Mouse (Mus musculus) adrenal gland, postnatal 4 days (tissue): Measurements from ENCODE around the gene Cx3cr1. TPM values are rescaled to one million over a fixed set of nuclear protein-coding genes. Genes with fewer than 3 reads are reported as not detected.
A peak's percentile ranks its signal among the peaks of the same experiment; 100 is the strongest.
"Not testable (repeated sequence)": the region's sequence is repeated elsewhere in the genome, so short reads cannot be mapped to it uniquely, and the experiment has no call there.

Experiments used
- DNase-seq, 2 experiments: peaks; one replicate each; pipeline ENCODE4 v3.0.0; 2021 to 2022; ENCODE audit warnings: low spot score in 2 of 2, mixed read lengths in 2 of 2
- long read RNA-seq, 2 experiments: library from polyadenylated mRNA; stranded (forward); transcript quantifications; one replicate each; pipeline ENCODE4 v2.0.0; 2021
- total RNA-seq, 2 experiments: library from RNA; stranded (reverse); gene quantifications; 2 replicates each; pipeline ENCODE4 v1.2.3; 2021

The Cx3cr1 gene
- total RNA-seq = 1 to 10 TPM; 7.2 TPM
- long read RNA-seq, experiment 1, partial matches to known transcripts = 0 of 3 reads
- long read RNA-seq, experiment 1, other reads (novel, unspliced or antisense) = 3 of 3 reads
- long read RNA-seq, experiment 2, partial matches to known transcripts = 0 of 8 reads
- long read RNA-seq, experiment 2, other reads (novel, unspliced or antisense) = 8 of 8 reads

DNA sequence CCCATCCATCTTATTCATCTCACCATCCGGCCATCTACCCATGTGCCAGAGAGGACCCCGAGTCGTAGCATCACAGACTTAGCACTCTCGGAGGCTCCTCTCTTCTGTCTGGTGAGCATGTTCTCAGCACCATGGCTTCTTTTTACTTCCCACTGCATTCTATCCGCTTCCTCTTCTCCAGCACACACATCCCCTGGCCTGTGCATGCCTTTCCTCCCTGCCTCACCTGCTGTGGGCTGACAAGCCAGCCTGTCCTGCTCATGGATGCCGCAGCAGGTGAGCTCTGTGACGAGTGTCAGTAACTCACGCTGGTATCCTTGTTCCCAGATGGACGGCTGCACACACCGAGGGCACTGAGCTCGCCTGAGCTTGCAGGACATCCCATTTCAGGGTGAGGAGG lies at the start of gene Cx3cr1:
Gene Cx3cr1 (minus strand): TSS at position 101 of the 400 bp plus-strand sequence.
- no peak for DNase-seq

DNA sequence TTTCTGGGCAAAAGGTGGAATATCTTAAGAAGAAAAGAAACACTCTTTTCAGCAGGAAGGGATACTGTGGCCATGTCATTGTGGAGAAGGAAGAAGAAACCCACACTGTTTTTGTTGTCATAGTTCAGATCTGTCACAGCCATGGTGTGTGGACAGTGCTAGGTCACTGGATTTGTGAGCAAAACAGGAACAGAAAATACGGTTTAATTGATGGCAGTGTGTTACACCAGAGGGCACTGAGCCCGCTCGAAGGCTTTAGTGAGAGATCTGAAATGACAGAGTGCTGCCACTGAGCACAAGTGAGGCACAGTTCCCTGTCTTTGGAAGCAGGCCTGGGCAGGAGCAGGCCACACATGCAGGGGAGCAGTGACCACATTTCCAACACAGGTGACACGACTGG lies 48.5 kb upstream of the Cx3cr1 start:
- no peak for DNase-seq

DNA sequence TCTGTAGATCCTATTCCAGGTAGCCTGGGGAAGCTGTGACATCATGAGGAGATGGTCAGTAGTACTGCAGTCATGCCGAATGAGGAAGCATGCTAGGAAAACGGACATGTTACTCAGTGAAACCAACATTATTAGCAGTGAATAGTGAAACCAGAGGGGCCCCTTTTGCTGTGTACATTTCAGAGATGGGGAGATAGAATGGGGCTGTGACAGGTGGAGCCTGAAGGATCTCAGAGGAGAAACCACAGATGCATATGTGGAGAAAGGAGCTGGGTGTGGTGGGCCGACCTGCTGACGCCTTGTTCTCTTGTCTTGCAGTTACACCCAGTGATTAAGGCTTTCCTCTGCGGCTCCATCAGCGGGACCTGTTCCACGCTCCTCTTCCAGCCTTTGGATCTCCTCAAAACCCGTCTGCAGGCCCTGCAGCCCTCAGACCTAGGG lies 46.5 kb upstream of the Cx3cr1 start:
- DNase-seq = no peak

DNA sequence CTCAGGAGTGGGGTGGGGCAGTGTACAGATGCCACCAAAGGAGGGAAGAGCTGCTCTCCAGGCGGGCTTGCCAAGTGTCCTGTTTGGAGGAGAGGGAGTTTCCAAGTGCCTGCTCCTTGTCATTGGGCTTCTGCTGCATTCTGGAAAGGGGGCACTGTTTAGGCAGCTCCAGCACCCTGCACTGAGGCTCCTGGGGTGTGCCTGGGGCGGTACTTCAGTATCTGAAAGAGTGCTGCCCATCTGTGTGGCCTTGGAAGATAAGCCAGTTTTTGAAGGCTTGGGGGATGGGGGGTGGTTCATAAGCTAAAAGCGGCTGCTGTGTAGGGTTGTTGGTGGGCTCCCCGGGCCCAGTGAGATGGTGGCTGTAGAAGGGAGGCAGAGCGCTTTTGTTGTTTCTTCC lies 45.9 kb upstream of the Cx3cr1 start:
- DNase-seq = no peak

DNA sequence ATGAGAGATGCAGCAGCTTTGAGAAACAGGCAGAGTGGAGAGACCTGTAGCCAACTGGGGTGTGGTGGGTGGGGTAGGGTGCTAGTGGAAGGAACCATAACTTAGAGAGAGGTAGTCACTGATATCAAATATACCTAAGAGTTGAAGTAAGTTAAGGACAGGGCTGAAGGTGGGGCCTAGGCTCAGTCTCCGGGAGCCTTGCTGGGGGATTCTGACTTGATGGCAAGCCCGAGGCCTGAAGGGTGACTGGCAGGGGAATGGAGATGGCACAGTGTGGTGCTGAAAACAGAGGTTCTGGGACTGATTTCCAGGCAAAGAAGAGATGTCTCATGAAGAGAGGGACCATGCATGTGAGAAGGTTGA lies 45.1 kb upstream of the Cx3cr1 start:
- DNase-seq = no peak

DNA sequence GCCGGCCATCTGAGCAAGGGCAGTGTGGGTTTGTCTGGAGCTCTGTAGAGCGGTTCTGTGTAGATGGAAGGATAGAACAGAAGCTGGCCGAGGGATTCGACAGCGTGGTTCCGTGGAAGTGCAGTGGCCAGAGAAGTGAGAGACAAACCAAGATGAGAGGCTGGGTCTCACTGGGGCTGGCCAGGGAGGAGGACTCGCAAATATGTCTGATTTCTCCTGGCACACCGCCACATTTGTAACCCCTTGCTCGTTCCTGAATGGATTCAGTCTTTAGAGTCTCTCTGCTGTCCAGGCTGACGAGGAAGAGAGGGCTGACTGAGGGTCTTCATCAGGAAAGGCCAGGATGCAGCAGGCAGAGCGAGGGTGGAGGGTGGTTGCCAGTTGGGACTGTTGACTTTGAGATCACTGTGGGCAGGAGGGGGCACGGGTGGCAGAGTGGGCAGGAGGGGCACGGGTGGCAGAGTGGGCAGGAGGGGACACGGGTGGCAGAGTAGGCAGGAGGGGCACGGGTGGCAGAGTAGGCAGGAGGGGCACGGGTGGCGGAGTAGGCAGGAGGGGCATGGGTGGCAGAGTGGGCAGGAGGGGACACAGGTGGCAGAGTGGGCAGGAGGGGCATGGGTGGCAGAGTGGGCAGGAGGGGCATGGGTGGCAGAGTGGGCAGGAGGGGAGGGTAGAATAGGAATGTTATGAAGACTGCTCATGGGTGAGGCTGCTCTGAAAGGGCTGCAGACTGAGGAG lies 44.5 kb upstream of the Cx3cr1 start:
- DNase-seq = no peak

DNA sequence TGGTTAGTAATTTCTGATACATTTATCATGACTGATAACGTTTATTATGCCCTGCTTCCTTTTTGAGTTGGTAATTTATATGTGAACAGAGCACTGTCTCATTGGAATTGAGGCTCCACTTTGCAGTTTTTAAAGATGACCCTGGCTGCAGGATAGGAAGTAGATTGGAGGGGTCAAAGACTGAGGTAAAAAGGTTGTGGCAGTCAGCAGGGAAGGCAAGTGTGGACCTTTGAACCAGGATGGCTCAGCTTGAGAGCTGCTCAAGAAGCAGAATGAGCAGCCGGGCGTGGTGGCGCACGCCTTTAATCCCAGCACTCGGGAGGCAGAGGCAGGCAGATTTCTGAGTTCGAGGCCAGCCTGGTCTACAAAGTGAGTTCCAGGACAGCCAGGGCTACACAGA lies 43.8 kb upstream of the Cx3cr1 start:
- DNase-seq = no peak

DNA sequence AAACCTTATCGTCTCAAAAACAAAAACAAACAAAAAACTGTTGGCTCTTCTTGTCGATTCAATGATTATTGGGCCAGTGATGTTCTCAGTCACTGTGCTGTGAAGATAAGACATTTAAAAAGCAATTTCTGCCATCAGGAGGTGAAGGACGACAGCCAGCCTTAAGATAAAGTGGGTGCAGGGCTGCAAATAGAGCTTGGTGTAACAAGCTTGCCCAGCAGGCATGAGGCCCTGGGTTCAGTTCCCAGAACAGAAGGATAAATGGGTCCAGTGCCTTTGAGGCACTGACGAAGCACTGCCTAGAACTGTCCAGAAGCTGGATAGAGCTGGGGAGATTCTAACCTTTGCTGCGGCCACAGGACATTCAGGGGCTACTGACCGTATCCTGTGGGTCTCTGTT lies 42.8 kb upstream of the Cx3cr1 start:
- no peak for DNase-seq

DNA sequence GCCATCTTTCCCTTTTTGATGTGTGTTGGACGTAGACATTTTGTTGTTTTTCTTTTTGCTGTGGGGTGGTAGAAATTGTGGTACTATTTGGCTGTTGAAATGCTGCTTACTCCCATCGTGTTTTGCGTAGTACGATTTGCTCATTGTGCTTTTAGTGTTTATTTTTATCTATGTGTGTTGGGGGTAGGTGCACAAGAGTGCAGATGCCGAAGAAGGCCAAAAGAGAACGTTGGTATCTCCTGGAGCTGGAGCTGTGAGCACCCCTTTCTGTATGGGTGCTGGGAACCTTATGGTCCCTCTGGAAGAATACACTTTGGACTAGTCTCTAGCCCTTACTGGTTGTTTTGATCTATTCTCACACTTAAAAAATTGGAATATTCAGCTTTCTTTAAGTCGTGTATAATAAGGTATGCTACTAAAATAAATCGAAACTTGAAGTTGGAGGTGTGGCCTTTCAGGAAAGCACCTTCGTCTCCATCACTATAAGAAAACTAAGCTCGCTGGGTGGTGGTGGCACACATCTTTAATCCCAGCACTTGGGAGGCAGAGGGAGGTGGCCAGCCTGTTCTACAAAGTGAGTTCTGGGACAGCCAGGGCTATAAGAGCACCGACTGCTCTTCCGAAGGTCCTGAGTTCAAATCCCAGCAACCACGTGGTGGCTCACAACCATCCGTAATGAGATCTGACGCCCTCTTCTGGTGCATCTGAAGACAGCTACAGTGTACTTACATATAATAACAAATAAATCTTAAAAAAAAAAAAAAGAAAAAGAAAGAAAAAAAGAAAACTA lies 41.7 kb upstream of the Cx3cr1 start:
- DNase-seq = no peak

DNA sequence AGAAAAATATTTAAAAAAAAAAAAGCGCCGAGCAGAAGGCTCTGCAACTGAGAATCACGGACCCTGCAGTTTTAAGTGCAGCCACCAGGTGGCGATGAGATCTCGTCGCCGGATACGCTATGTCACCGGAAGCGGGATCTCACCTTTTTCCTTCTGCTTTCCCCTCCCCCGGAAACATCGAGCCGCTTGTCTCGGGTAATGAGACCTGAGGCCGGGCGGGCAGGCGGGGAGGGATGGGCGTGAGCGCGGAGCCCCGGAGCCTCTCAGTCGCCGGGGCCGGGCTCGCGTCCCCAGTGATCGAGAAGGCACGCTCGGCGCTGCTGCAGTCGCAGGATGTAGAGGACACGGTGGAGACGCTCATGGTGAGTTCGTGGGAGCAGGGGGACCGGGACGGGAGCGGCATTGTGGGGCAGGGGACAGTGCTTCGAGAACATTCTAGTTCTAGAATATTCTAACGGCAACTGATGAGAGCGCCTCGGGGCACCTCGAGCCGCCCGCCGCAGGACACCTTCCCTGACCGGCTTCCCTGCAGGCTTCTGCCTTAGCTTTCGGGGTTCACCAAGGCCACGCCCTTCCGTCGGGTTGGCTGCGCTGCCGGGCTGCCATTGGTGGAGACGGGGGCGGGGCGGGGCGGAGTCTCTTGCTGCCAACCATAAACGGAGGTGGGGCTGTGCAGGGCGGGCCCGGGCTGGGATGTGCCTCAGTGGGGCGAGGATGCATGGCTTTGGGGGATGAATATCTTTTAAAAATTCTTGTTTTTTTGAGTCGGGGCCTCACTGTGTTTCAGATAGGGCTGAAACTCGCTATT lies 40.7 kb upstream of the Cx3cr1 start, which contains the start of gene Slc25a38:
Gene Slc25a38 (plus strand): TSS at position 164 of the 808 bp plus-strand sequence.
- DNase-seq = peak; percentile 90 to 92

DNA sequence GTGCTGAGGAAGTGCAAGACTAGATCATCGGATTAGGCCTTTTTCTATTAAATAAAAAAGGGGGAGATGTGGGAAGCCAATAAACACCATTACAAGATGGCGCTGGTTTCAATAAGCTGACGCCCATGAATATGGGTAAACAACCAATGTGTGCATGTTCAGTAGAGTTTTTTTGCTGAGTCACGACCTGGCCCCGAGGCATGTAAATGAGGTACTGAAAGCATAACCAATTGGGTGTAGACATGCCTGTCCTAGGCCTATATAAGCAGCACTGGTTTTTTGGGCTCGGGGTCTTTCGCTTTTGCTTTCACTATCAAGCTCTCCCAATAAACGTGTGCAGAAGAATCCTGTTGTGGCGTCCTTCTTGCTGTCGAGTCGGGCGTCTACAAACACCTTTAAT lies 39.3 kb upstream of the Cx3cr1 start:
- not testable (repeated sequence) for DNase-seq

DNA sequence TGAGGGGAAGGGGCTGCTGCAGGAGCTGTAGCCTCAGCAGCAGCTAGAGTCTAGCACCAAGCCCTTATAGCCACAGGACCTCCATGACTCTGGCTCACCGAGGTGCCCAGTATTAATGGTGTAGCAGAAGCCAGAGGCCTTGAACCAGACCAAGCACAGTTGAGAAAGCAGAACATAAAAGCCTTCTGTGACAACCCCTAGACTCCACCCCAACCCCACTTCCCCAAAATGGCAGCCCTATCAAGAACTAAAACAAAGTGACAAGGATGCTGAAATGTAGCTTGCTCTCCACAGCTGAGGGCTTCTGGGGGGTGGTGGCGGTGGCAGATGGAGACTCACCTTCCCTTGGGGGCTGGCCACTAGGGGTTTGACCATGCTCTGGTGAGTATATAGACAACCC lies 31.5 kb upstream of the Cx3cr1 start:
- no peak for DNase-seq

DNA sequence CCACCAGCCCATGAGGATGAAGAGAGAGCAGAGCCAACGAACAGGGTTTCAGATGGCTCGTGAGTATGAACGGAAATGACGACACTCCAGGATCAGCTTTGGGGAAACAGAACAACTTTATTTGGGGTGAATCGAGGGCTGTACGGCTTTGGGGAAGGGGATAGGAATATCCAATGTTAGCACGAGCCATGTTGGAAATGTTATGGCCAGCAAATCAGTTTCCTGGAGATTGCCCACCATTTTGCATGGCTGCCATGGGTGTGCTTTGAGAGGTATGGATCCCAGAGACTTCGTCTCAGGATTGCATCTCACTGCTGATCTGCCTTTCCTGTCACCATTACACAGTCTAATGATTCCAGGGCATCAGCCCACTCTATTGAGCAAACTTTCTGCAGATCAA lies 29.6 kb upstream of the Cx3cr1 start:
- no peak for DNase-seq

DNA sequence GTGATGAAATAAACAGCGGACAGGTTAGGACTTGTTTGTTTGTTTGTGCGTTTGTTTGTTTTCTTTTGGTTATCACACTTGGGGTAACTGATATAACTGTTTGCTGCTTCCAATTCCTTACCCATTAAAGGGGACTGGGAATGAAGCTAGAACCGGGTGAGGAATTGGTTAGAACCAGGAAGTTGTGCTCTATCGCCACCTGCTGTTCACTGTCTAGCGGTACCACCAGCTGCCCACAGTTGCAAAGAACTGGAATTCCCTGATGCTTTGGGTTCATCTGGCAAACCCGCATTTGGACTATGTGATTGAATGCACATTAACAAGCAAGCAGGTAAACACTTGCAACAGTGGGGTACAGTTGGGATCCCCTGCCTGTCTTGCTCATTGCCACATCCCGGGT lies 29.0 kb upstream of the Cx3cr1 start:
- DNase-seq = peak; percentile 29 to 35

DNA sequence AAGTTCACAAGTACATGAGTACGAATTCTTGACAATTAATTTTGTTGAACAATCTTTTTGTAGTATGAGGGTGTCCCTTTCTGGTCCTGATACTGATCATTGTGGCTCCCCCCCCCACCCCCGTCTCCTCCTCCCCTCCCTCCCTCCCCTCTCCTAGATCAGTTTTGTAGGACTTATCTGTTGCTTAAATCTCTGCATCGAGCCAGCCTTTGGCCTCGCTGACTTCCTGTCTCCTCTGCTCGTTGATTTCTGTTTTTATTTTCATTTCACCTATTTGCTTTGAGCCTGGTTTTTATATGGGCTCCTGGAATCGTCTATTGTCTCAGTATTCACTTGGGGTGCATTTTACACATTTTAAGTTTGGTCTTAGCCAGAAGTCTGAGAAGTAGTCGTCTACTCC lies 26.2 kb upstream of the Cx3cr1 start:
- no peak for DNase-seq

DNA sequence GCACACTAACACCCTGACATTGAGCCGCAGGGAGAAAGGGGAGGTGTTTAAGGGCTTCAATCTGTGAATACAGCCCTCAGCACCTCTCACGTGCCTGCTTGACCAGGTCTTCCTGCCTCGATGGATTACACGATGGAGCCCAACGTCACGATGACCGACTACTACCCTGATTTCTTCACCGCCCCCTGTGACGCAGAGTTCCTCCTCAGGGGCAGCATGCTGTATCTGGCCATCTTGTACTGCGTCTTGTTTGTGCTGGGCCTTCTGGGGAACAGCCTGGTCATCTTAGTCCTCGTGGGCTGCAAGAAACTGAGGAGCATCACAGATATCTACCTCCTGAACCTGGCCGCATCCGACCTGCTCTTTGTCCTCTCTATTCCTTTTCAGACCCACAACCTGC lies 24.0 kb upstream of the Cx3cr1 start:
- no peak for DNase-seq

DNA sequence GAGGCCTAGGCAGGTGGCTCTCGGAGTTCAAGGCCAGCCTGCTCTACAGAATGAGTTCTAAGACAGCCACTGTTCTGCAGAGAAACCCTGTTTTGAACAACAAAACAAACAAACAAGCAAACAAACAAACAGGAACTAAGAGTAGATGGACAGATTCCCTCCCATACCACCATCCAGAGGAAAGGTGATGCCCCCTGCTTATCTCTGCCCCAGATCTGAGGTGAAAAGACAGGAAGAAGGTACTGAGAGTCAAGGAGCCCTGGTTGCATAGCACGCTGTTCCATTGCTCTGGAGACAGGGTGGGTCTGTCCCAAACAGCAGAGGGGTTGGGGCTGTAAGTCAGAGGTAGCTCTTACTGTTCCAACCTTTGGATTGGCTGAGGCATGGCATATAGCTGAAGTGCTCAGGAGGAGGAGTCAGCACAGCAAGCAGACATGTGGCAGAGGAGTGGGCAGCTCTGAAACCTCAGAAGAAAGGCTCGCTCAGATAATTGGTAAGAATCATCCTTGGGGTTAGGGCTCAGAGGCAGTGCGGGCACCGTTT lies 22.1 kb upstream of the Cx3cr1 start, which contains the start of gene Ccr8:
Gene Ccr8 (plus strand): TSS at position 419 of the 543 bp plus-strand sequence.
- DNase-seq = no peak

DNA sequence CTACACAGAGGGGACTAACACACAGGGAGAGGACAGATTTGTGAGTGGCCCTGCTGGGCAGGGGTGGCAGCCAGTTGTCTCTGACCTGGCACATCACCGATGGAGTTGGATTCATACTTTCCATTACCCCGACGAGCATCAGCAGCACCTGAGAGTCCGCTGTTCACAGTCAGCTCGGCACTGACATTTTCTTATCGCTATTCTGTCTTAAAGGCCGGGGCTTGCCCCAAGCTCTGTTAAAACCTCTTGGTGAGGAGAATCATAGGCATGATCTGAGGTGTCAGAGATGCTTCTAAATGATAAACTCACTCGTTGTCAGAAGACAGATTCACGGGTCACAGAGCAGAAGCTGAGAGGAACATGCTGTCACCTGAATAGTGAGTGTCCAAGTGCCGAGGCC lies 21.4 kb upstream of the Cx3cr1 start:
- DNase-seq = no peak

DNA sequence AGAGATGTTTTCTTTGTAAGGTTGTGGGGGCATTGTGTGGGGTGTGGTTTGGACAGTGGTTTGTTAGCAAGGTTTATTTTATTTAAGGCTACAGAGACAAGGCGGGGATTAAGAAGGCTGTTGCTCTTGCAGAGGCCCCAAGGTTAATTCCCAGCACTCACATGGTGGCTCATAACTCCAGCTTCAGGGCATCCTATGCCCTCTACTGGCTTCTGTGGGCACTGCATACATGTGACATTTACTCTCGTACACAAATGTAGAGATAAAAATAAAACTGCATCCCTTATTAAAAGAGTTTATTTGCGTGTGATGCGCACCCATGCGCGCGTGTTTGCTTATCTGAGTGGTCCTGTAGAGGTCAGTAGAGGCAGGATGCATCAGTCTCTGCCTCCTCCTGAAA lies 19.4 kb upstream of the Cx3cr1 start:
- DNase-seq = no peak

DNA sequence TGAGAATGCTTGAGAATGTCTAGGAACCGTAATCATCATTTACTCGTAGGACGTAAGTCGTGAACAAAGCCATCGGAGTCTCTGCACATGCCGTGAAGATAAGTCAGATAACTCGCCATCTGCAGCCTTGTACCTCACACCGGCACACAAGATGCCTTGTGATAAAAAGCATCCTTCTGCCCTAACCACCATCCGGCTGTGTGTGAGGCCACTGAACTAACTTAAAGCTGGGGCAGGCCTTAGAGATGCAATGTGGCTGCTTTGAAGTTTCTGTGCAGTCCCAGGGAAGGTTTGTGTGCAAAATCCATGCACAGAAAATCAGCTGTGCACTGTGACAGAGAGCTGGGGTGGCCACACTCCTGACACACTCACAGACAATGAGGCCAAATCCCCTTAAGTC lies 14.7 kb upstream of the Cx3cr1 start:
- DNase-seq = no peak
